Mouse (Mus musculus) neural tube, embryonic 14.5 days (tissue): Measurements from ENCODE around the gene Kcnj14. TPM values are rescaled to one million over a fixed set of nuclear protein-coding genes. Genes with fewer than 3 reads are reported as not detected.

ENCODE experiments used
- ATAC-seq: fragments of 200-750 bp; cut with Nextera tagmentation; 2 replicates; pipeline ENCODE4 v1.8.0; 2017; ENCODE audit warnings: low read depth, mild to moderate bottlenecking, moderate TSS enrichment, moderate library complexity
- H3K27ac ChIP-seq: fragments of 300-500 bp; sonication (generic); 2 replicates; pipeline ENCODE4 v1.5.1; 2014; ENCODE audit warnings: low read depth, mild to moderate bottlenecking, control low read depth, low read length, moderate library complexity, mixed read lengths
- H3K27me3 ChIP-seq: fragments of 300-500 bp; sonication (generic); 2 replicates; pipeline ENCODE4 v1.6.1; 2014; ENCODE audit warnings: low read length; ENCODE audit not compliant: control insufficient read depth, insufficient read depth
- H3K36me3 ChIP-seq: fragments of 300-500 bp; sonication (generic); 2 replicates; pipeline ENCODE4 v1.6.1; 2014; ENCODE audit warnings: low read length, mixed read lengths; ENCODE audit not compliant: control insufficient read depth, insufficient read depth
- H3K4me1 ChIP-seq: fragments of 300-500 bp; sonication (generic); 2 replicates; pipeline ENCODE4 v1.6.1; 2014; ENCODE audit warnings: low read length; ENCODE audit not compliant: control insufficient read depth, insufficient read depth
- H3K4me2 ChIP-seq: fragments of 300-500 bp; sonication (generic); 2 replicates; pipeline ENCODE4 v1.6.1; 2014; ENCODE audit warnings: mild to moderate bottlenecking, low read depth, low read length, control low read depth
- H3K4me3 ChIP-seq: fragments of 300-500 bp; sonication (generic); 2 replicates; pipeline ENCODE4 v1.5.1; 2014; ENCODE audit warnings: low read depth, low read length, control low read depth, mixed read lengths
- H3K9ac ChIP-seq: fragments of 300-500 bp; sonication (generic); replicated peaks from 2 replicates; pipeline ENCODE4 v1.6.1; 2014; ENCODE audit warnings: low read depth, mild to moderate bottlenecking, control low read depth, low read length, mixed read lengths
- H3K9me3 ChIP-seq: fragments of 300-500 bp; sonication (generic); 2 replicates; pipeline ENCODE4 v1.6.1; 2016; ENCODE audit warnings: low read length; ENCODE audit not compliant: control insufficient read depth
- WGBS: fragments of 180-500 bp; shearing (Covaris S2); extraction: QIAGEN DNeasy Blood & Tissue Kit; methylation state at CpG from one replicate; pipeline ENCODE4 v1.1.7; 2014; 5-methylcytosine and 5-hydroxymethylcytosine counted together
- polyA plus RNA-seq: library from polyadenylated mRNA; unstranded; fragments of >200 nt; fragmentation: Nextera tagmentation; extraction: Ambion mirVana; gene quantifications from 2 replicates; pipeline ENCODE4 v1.2.1, GENCODE M21; 2014

Kcnj14 gene
- polyA plus RNA-seq, 1 experiment from 2014 or later: 1.1 TPM

DNA sequence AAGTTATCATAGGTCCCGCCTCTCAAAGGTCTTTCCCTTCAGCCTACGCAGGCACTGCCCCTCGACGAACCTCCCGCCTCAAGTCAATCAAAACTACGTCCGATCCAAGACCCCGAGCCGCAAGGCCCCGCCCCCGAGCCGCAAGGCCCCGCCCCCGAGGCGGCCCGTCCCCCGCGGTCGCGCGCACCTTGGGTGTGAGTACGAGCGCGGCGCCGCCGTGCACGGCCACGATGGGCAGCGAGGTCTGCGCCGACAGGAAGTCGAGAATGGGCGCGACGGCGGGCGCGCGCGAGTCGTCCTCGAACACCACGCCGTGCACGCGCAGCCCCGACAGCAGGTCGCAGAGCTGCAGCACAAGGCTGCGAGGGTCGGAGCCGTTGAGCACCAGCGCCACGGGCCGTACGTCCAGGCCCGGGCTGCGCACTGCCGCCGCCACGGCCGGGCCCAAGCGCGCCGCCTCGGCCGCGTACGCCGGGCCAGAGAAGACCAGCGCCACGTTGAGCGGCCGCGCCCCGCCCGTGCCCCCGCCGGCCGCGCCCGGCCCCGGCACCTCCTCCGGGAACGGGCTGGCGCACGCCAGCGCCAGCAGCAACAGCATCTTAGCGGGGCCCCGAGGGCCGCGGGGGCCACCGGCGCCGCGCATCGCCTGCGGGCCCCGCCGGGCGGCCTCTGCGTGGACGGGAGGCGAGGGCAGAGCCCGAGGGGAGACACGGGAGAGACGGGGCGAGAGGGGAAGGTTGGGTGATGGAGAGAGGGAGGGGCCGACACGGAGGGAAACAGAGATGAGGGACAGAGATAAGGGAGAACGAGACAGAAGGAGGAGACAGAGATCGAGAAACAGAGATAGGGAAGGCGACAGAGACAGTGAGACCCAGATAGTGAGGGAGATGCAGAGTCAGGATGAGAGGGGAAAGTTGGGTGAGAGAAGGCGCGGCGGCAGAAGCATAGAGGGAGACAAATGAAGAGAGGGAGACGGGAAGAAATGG, 41.6 kb upstream of the Kcnj14 start:
- peak; percentile 49 for ATAC-seq
- Histone ChIP-seq H3K36me3 (no peaks in the 10 kb centered on the region), H3K9ac (peak overlapping the region; percentile 83), H3K4me1 (peaks cover 21% of the 10 kb centered on the region), H3K27ac (peak overlapping the region; percentile 64; the same call in 1 of the 2 replicates), H3K9me3 (no peaks in the 10 kb centered on the region), H3K27me3 (peaks cover 4% of the 10 kb centered on the region; the same call in 1 of the 2 replicates), H3K4me3 (peak overlapping the region; percentile 63), H3K4me2 (peak overlapping the region; percentile 60)
- 1% methylated on average over 110 of the region's 117 CpGs for WGBS

DNA sequence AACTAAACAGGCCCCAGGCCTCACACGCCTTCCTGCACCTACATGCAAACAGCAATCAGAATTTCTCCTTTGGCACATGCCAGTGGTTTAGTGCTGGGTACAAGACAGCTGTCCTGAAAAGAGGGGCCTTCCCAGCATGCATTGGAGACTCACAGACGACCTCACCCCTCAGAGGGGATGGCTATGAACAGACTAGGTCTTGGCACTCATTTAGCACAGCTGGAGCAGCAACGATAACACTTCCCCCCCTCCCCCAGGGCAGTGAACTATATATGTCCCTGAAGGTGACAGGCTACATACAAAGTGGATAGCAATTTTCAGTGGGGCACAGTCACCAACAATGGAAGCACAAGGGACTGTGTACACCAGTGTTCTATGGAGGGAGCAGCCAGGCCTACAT, 39.9 kb upstream of the Kcnj14 start:
- ATAC-seq: no peak
- no peak overlapping the region for H3K4me3 ChIP-seq
- H3K9me3 ChIP-seq: no peaks in the 10 kb centered on the region
- H3K27ac ChIP-seq: no peak overlapping the region
- peaks cover 18% of the 10 kb centered on the region for H3K4me1 ChIP-seq
- no peaks in the 10 kb centered on the region for H3K36me3 ChIP-seq
- 60% methylated on average over 3 of the region's 3 CpGs for WGBS
- H3K9ac ChIP-seq: no peak overlapping the region
- H3K27me3 ChIP-seq: peaks cover 4% of the 10 kb centered on the region; the same call in 1 of the 2 replicates
- no peak overlapping the region for H3K4me2 ChIP-seq

DNA sequence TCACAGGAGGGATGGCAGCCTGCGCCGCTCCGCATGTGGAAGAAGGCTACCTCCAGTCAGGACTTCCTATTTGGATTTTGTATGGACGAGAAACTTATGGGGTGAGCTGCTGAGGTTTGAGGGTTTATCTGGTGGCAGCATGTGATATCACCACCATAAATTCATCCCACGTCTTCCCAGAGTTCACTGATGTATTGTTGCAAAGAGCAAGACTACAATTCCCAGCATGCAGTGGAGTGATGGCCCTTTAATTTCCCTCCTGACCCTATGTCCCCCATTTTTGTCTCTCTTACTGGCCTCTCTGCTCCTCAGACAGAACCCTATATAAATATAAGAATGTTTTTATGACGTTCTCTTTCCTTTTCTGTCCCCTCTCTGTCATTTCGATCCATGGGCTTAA, 38.2 kb upstream of the Kcnj14 start:
- Histone ChIP-seq H3K27ac (no peak overlapping the region), H3K9ac (no peak overlapping the region), H3K27me3 (peaks cover 4% of the 10 kb centered on the region; the same call in 1 of the 2 replicates), H3K36me3 (no peaks in the 10 kb centered on the region), H3K4me1 (peaks cover 8% of the 10 kb centered on the region; the same call in 1 of the 2 replicates), H3K9me3 (no peaks in the 10 kb centered on the region), H3K4me2 (no peak overlapping the region), H3K4me3 (no peak overlapping the region)
- 90% methylated on average over 7 of the region's 7 CpGs for WGBS
- no peak for ATAC-seq

DNA sequence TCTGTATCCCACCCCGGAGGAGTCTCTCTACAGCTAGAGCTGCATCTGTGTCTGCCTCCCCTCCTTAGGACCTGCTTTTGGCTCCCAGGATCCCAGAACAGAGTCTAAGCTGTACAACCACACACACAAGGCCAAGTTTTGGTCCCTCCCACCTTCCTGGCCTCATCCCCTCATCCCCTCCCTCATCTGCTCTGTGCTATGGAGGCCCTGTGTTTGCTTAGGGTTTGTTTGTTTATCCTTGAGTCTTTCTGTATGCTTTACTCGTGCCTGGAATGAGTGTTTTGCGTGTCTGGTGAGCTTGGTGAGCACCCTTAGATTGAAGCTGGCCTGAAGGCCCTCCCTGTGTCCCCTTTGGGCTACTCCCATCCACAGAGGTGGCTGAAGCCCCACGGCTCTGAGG, 34.4 kb upstream of the Kcnj14 start:
- Histone ChIP-seq H3K27ac (no peak overlapping the region), H3K9me3 (no peaks in the 10 kb centered on the region), H3K4me1 (0 out of 2 replicates have a peak, but pooled peaks cover 10% of the 10 kb centered on the region), H3K36me3 (no peaks in the 10 kb centered on the region), H3K4me3 (no peak overlapping the region), H3K4me2 (no peak overlapping the region), H3K9ac (no peak overlapping the region), H3K27me3 (peaks cover 7% of the 10 kb centered on the region; the same call in 1 of the 2 replicates)
- 64% methylated on average over 4 of the region's 4 CpGs for WGBS
- no peak for ATAC-seq

DNA sequence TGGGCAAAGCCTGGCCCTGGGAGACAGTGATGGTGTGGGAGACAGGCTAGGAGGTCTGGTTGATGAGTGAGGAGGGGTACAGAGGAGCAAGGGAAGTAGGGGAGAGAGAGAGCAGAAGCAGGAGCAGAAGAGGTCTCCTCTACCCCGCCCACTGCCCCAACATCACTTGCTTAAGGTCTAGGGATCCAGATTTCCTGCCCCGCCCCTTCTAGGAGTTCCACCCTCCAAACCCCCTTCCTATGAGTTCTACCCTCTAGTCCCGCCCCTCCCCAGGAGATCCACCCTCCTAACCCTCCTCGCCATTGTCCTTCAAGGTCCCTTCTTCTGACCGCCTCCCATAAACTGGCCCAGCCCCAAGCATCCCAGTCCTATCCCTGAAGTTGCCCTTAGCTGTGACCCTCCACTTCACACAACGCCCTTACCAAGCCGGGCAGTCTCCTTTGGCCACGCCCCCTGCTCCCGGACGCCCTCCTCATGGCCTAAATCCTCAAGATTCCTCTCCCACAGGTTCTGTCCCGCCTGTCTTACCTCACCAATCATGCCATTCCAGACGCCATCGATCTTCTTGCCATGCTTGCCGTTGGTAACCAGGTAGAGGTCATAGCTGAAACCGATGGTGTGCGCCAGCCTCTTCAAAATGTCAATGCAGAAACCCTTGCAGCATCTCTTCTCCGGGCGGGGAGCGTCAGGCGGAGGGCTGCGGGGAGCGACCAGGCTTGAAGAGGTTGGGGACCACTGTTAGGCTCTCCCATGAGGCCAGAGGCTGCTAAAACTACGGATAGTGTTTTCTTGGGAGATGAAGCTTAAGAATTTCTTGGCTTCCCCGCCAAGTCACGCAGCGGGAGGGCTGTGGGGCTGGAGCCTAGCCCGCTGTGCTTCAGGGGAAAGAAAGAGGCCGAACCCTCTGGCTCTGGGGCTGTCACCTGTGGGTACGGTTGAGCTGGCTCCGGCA, 32.6 kb upstream of the Kcnj14 start:
- ATAC-seq: no peak
- H3K4me1 ChIP-seq: 0 out of 2 replicates have a peak, but pooled peaks cover 10% of the 10 kb centered on the region
- peak overlapping the region; percentile 44 for H3K4me2 ChIP-seq
- no peaks in the 10 kb centered on the region for H3K9me3 ChIP-seq
- H3K4me3 ChIP-seq: peak overlapping the region; percentile 20
- H3K9ac ChIP-seq: no peak overlapping the region
- WGBS: 3% methylated on average over 29 of the region's 30 CpGs
- no peaks in the 10 kb centered on the region; the same call in 1 of the 2 replicates for H3K36me3 ChIP-seq
- peaks cover 7% of the 10 kb centered on the region; the same call in 1 of the 2 replicates for H3K27me3 ChIP-seq
- no peak overlapping the region for H3K27ac ChIP-seq

DNA sequence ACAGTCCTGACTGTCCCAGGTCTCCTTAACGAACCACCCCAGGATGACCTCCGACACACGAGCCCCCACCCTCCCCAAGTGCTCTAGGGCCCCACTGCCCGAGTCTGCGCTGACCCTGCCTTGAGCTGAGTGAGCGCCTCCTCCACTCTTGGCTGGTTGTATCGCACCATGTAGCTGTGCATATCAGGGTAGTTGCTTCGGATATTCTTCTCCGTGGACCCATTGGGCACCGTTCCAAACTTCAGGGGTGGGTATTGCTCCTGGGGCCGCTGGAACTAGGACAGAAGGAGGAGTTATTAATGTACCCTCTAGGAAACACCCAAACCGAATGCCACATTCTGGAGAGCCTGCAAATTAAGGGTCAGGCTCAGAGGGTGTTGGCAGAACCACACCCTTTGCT, 28.5 kb upstream of the Kcnj14 start:
- H3K4me1 ChIP-seq: 0 out of 2 replicates have a peak, but pooled peaks cover 6% of the 10 kb centered on the region
- WGBS: 78% methylated on average over 12 of the region's 12 CpGs
- no peak for ATAC-seq
- peaks cover 7% of the 10 kb centered on the region; the same call in 1 of the 2 replicates for H3K27me3 ChIP-seq
- H3K36me3 ChIP-seq: no peaks in the 10 kb centered on the region; the same call in 1 of the 2 replicates
- no peak overlapping the region for H3K4me3 ChIP-seq
- no peak overlapping the region for H3K4me2 ChIP-seq
- H3K9ac ChIP-seq: no peak overlapping the region
- no peak overlapping the region for H3K27ac ChIP-seq
- no peaks in the 10 kb centered on the region for H3K9me3 ChIP-seq

DNA sequence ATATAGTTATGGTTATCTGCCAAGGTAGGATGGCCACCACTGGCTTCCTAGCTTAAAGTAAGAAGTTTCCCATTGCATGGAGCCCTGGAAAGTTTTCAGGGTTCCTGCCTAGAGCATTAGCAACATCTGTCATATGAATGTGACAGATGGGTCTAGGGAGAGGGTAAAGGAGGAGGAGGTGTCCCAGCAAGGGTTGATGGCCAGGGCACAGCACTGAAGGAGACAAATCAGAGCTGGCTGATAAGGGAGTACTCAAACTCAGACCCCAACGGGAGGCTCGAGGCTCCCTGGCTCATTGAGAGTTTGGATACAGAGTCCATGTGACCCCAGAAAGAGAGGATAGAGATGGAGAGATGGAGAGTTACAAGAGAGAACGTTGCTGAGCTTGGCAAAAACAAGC, 26.1 kb upstream of the Kcnj14 start:
- no peaks in the 10 kb centered on the region; the same call in 1 of the 2 replicates for H3K36me3 ChIP-seq
- no peak overlapping the region for H3K9ac ChIP-seq
- H3K4me3 ChIP-seq: no peak overlapping the region
- H3K4me1 ChIP-seq: no peaks in the 10 kb centered on the region
- no peak overlapping the region for H3K27ac ChIP-seq
- no peaks in the 10 kb centered on the region for H3K9me3 ChIP-seq
- WGBS: 77% methylated on average over 3 of the region's 3 CpGs
- ATAC-seq: no peak
- H3K4me2 ChIP-seq: no peak overlapping the region
- H3K27me3 ChIP-seq: no peaks in the 10 kb centered on the region

DNA sequence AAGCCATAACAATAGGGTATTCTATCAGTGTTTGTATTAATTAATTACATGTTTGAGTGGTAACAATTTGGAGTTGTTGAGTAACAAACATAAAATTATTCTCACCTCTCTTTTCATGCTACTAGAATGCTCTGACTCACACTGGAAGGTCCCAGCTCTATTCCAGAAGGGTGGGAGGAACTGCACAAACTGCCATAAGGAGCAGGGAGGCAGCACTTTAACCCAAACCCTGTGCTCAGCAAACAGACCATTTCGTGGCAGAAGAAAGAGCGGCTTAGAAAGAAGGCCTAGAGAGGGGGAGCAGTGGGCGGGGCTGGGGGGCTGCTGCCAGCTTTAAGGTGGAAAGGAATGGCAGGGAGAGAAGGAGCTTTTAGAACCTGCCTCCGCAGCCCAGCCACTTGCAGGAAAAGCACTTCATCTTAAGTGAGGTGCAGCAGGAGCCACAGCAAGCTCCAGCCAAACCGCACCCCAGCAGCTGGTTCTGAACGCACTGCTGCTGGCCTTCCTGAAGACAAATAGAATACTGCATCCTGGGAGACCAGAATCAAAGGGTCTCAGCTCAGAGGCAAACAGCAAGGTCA, 24.0 kb upstream of the Kcnj14 start:
- H3K36me3 ChIP-seq: no peaks in the 10 kb centered on the region; the same call in 1 of the 2 replicates
- H3K9ac ChIP-seq: no peak overlapping the region
- no peak overlapping the region for H3K4me3 ChIP-seq
- H3K27me3 ChIP-seq: no peaks in the 10 kb centered on the region
- no peak for ATAC-seq
- no peaks in the 10 kb centered on the region for H3K9me3 ChIP-seq
- WGBS: 13% methylated on average over 6 of the region's 6 CpGs
- no peak overlapping the region for H3K4me2 ChIP-seq
- no peak overlapping the region for H3K27ac ChIP-seq
- H3K4me1 ChIP-seq: no peaks in the 10 kb centered on the region
